14 mouse cellular contexts compared by ENCODE assay signal in the genomic region with DNA sequence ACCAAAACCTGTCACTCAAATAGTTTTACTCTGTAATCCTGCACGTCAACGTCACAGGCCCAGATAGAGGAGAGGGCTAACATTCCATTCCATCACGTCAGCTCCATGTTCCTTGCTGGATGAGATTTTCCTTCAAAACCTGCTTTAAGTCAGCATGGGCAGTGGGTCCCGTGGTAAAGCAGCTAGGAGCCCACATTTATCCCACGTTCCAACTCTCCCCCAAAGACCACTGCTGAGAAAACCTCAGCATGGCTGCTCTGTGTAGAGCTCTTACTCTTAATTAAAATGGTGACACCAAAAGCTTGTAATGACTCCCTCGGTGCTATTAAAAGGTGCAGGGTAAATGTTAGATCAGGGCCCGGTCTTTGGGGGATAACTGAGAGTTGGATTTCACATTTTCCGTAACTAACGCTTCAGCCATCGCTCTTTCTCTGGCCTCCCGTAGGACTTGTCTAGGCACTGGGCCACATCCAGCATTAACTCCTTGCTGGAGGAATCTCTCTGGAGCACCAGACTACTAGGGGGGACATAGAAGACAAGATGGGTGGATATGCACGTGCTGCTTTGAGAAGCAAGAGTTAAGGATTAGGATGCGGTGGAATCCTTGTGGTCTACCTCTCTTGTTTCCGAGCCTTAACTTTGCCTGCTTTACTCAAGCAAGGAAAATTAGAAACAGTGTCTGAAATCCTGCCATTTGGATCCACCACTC.
"Had no signal": no experiment of that assay in that cellular context is flagged by ENCODE, and none has a peak within 500 bp of the region (broad histone marks: within the 10 kb centered on the region; RNA-seq: fewer than 3 reads in every experiment).

No protein-coding gene starts in this region.

- ATAC-seq: intestine, postnatal 0 days; lung, postnatal 0 days; midbrain, embryonic 13.5 days had no signal

- DNase-seq: kidney, adult 8-10 months; kidney, postnatal 25 days; layer of hippocampus, adult 9-11 months; layer of hippocampus, postnatal 36 days; lung, adult 2 months; lung, postnatal 36 days; thymus, adult 2 months; thymus, postnatal 25 days had no signal

- H3K9me3 ChIP-seq: midbrain, embryonic 13.5 days; neural tube, embryonic 12.5 days; stomach, embryonic 15.5 days had no signal

- H3K27ac ChIP-seq: liver, embryonic 14.5 days; midbrain, embryonic 13.5 days; neural tube, embryonic 12.5 days; stomach, embryonic 15.5 days had no signal

- H3K4me2 ChIP-seq: midbrain, embryonic 13.5 days; neural tube, embryonic 12.5 days; stomach, embryonic 15.5 days had no signal

- H3K4me3 ChIP-seq: midbrain, embryonic 13.5 days; neural tube, embryonic 12.5 days; stomach, embryonic 15.5 days had no signal

- H3K9ac ChIP-seq: liver, embryonic 14.5 days; midbrain, embryonic 13.5 days; neural tube, embryonic 12.5 days; stomach, embryonic 15.5 days had no signal

- H3K27me3 ChIP-seq: midbrain, embryonic 13.5 days; neural tube, embryonic 12.5 days; stomach, embryonic 15.5 days had no signal

- H3K4me1 ChIP-seq: neural tube, embryonic 12.5 days; stomach, embryonic 15.5 days had no signal

- H3K36me3 ChIP-seq: midbrain, embryonic 13.5 days; neural tube, embryonic 12.5 days; stomach, embryonic 15.5 days had no signal
